Mouse (Mus musculus) midbrain, embryonic 10.5 days (tissue): Measurements from ENCODE around the gene Rab28. TPM values are rescaled to one million over a fixed set of nuclear protein-coding genes. Genes with fewer than 3 reads are reported as not detected.
"Not testable (repeated sequence)": the region's sequence is repeated elsewhere in the genome, so short reads cannot be mapped to it uniquely, and the experiment has no call there.

Experiments used
- DNase-seq: peaks from one replicate; pipeline ENCODE4 v3.0.0-alpha.2; 2017; ENCODE audit warnings: low spot score
- H3K27ac ChIP-seq: fragments of 300-500 bp; sonication (generic); replicated peaks from 2 replicates; pipeline ENCODE4 v1.5.1; 2016; ENCODE audit warnings: mild to moderate bottlenecking
- H3K27me3 ChIP-seq: fragments of 300-500 bp; sonication (generic); 2 replicates; pipeline ENCODE4 v1.6.1; 2016; ENCODE audit warnings: low read depth, mild to moderate bottlenecking; ENCODE audit not compliant: poor library complexity, severe bottlenecking
- H3K36me3 ChIP-seq: fragments of 300-500 bp; sonication (generic); 2 replicates; pipeline ENCODE4 v1.6.1; 2016; ENCODE audit warnings: mild to moderate bottlenecking, moderate library complexity
- H3K4me1 ChIP-seq: fragments of 300-500 bp; sonication (generic); 2 replicates; pipeline ENCODE4 v1.6.1; 2016
- H3K4me3 ChIP-seq: fragments of 300-500 bp; sonication (generic); 2 replicates; pipeline ENCODE4 v1.5.1; 2016; ENCODE audit warnings: mild to moderate bottlenecking, moderate library complexity
- H3K9me3 ChIP-seq: fragments of 300-500 bp; sonication (generic); replicated peaks from 2 replicates; pipeline ENCODE4 v1.6.1; 2016; ENCODE audit warnings: mild to moderate bottlenecking
- WGBS: fragments of 180-500 bp; shearing (Covaris S2); methylation state at CpG from one replicate; pipeline ENCODE4 v1.1.7; 2016; 5-methylcytosine and 5-hydroxymethylcytosine counted together
- polyA plus RNA-seq: library from polyadenylated mRNA; unstranded; fragments of >200 nt; fragmentation: Nextera tagmentation; extraction: Ambion mirVana; gene quantifications from 2 replicates; pipeline ENCODE4 v1.2.1, GENCODE M21; 2016

The Rab28 gene
- polyA plus RNA-seq, 1 experiment from 2014 or later = 78.6 TPM

- no peak for DNase-seq
- no peak overlapping the region for H3K27ac ChIP-seq
- H3K4me3 ChIP-seq = no peak overlapping the region
- no peaks in the 10 kb centered on the region for H3K36me3 ChIP-seq
- no peaks in the 10 kb centered on the region for H3K27me3 ChIP-seq
- H3K4me1 ChIP-seq = no peaks in the 10 kb centered on the region
- 66% methylated on average over 6 of the region's 6 CpGs for WGBS
- H3K9me3 ChIP-seq = no peaks in the 10 kb centered on the region
These were observed 17.6 kb upstream of the Rab28 start for GRCm38 (mm10) chr5:41725573-41725972.

- Histone ChIP-seq H3K27me3 (no peaks in the 10 kb centered on the region), H3K27ac (peak overlapping the region; percentile 97), H3K4me3 (peak overlapping the region; percentile 94), H3K36me3 (no peaks in the 10 kb centered on the region), H3K4me1 (peaks cover 26% of the 10 kb centered on the region), H3K9me3 (no peaks in the 10 kb centered on the region)
- DNase-seq = no peak
- under 1% methylated on average over 63 of the region's 63 CpGs for WGBS
These were observed 592 bp downstream of the Rab28 start for GRCm38 (mm10) chr5:41707115-41708015.

DNA sequence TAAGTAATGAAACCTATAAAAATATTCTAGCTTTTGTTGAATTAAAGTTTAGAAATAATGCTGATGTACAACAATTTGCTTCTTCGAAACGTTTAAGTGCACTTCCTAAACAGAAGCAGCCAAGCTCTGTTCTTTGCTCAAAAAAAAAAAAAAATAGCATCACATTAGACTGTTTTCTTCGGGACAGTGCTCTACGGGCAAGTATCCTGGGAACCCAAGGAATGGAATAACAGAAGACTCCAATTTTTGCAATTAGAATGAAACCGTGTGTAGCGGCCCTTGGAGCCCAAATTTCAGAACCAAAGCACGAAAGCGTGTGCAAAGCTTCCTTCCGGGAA lies 1.2 kb downstream of the Rab28 start:
- 5% methylated on average over 9 of the region's 9 CpGs for WGBS

DNA sequence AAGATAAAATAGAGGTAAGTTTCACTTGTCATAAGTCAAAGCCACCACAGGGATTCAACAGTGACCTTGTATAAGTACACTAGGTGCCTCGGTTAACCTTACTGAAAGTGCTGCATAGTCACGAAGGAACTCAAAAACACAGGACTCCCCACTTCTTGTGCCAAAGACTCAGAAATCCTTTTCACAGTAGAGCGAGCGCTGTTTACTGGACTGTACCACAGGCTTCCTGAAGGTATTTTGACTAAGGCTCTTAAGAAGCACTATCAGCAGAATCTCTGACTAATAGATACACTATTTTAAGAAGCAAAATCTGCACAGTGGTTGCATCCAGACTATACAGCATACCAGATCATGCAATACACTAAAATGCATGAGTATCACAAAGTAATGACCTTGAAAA lies 6.9 kb downstream of the Rab28 start:
- not testable (repeated sequence) for DNase-seq, H3K4me3 ChIP-seq, H3K9me3 ChIP-seq, H3K27me3 ChIP-seq, H3K36me3 ChIP-seq, H3K27ac ChIP-seq
- peaks cover 11% of the 10 kb centered on the region; the same call in 1 of the 2 replicates for H3K4me1 ChIP-seq
- WGBS = 85% methylated on average over 4 of the region's 4 CpGs

More for the DNA sequence above, 1.2 kb downstream of the Rab28 start:
- Histone ChIP-seq H3K27me3 (no peaks in the 10 kb centered on the region), H3K4me3 (peak overlapping the region; percentile 94), H3K27ac (peak overlapping the region; percentile 97), H3K9me3 (no peaks in the 10 kb centered on the region), H3K4me1 (peaks cover 26% of the 10 kb centered on the region), H3K36me3 (no peaks in the 10 kb centered on the region)
- no peak for DNase-seq

GRCm38 (mm10) chr5:41697958-41698357 lies 10.0 kb downstream of the Rab28 start:
- no peak for DNase-seq
- no peaks in the 10 kb centered on the region for H3K27me3 ChIP-seq
- no peaks in the 10 kb centered on the region for H3K36me3 ChIP-seq
- H3K9me3 ChIP-seq = no peaks in the 10 kb centered on the region
- no peak overlapping the region for H3K27ac ChIP-seq
- H3K4me3 ChIP-seq = no peak overlapping the region
- H3K4me1 ChIP-seq = no peaks in the 10 kb centered on the region

- Histone ChIP-seq H3K4me3 (no peak overlapping the region), H3K9me3 (no peaks in the 10 kb centered on the region), H3K4me1 (no peaks in the 10 kb centered on the region), H3K36me3 (peaks cover 8% of the 10 kb centered on the region), H3K27ac (no peak overlapping the region), H3K27me3 (no peaks in the 10 kb centered on the region)
- no peak for DNase-seq
These were observed 22.9 kb downstream of the Rab28 start for GRCm38 (mm10) chr5:41685016-41685415.

DNA sequence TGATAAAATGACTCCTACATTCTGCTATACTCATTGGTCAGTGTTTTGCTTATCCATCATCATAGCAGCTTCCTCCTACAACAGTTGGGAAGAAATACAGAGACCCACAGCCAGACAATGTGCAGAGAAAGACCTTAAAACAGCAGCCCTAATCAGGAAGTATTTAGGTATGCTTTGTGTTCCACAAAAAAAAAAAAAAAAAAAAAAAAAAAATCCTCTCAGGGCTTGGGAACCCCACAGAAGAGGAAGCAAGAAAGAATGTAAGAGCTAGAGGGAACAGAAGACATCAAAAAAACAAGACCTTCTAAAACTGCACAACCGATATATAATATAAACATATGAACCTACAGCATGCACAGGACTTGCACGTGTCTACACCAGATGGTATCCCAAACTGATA lies 24.0 kb downstream of the Rab28 start:
- DNase-seq = no peak
- Histone ChIP-seq H3K27me3 (no peaks in the 10 kb centered on the region), H3K27ac (no peak overlapping the region), H3K4me1 (no peaks in the 10 kb centered on the region), H3K4me3 (no peak overlapping the region), H3K9me3 (no peaks in the 10 kb centered on the region), H3K36me3 (peaks cover 8% of the 10 kb centered on the region)
- 97% methylated on average over 2 of the region's 2 CpGs for WGBS

DNA sequence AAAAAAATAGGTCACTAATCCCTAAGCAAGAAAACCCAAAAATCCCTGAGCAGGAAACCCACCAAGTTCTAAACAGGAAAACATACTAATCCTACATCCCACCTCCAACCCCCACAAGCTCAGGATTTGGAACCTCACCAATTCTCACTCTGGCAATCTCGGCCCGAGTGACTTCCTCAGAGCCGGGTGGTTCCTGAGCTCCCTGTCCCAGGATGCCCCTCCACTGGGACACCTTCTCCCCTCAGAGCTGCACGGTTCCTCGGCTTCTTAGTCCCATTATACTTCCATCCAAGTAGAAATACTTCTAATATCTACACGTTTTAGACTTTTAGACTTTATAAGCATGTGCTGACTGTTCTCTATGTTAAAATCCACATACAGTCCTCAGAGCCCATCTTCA lies 41.9 kb downstream of the Rab28 start:
- WGBS = 83% methylated on average over 6 of the region's 6 CpGs
- Histone ChIP-seq H3K4me3 (no peak overlapping the region), H3K27me3 (no peaks in the 10 kb centered on the region), H3K9me3 (no peaks in the 10 kb centered on the region), H3K4me1 (no peaks in the 10 kb centered on the region), H3K27ac (no peak overlapping the region), H3K36me3 (no peaks in the 10 kb centered on the region)
- DNase-seq = no peak

DNA sequence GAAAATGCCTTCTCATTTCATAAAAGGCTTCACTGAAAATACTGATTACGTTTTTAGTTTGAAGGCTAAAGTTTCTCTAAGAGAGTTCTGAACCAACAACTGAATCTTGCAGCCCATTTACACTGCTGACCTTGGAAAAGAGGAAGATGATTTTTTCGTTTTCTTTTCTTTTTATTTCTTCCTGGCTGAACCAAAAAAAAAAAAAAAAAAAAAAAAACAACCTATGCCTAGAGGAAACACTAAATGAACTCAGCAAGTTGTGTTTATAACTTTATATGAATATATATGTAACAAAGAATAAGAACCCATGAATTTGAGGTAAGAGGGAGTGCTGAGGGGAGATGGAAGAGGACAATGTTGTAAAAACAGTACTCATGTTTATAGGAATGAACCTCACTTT lies 71.2 kb downstream of the Rab28 start:
- Histone ChIP-seq H3K4me1 (no peaks in the 10 kb centered on the region), H3K27me3 (no peaks in the 10 kb centered on the region), H3K36me3 (0 out of 2 replicates have a peak, but pooled peaks cover 2% of the 10 kb centered on the region), H3K27ac (no peak overlapping the region), H3K9me3 (no peaks in the 10 kb centered on the region), H3K4me3 (no peak overlapping the region)
- DNase-seq = no peak
- 83% methylated on average over 2 of the region's 2 CpGs for WGBS

- Histone ChIP-seq H3K9me3 (no peaks in the 10 kb centered on the region), H3K27ac (no peak overlapping the region), H3K4me3 (no peak overlapping the region), H3K36me3 (0 out of 2 replicates have a peak, but pooled peaks cover 3% of the 10 kb centered on the region), H3K27me3 (no peaks in the 10 kb centered on the region), H3K4me1 (no peaks in the 10 kb centered on the region)
- no peak for DNase-seq
- WGBS = 94% methylated on average over 7 of the region's 7 CpGs
These were observed 80.5 kb downstream of the Rab28 start for GRCm38 (mm10) chr5:41627224-41628144.

GRCm38 (mm10) chr5:41625544-41625943 lies 82.4 kb downstream of the Rab28 start:
- no peak overlapping the region for H3K27ac ChIP-seq
- no peaks in the 10 kb centered on the region for H3K9me3 ChIP-seq
- H3K4me3 ChIP-seq = no peak overlapping the region
- DNase-seq = no peak
- WGBS = 79% methylated on average over 7 of the region's 7 CpGs
- no peaks in the 10 kb centered on the region for H3K27me3 ChIP-seq
- no peaks in the 10 kb centered on the region for H3K36me3 ChIP-seq
- no peaks in the 10 kb centered on the region for H3K4me1 ChIP-seq

GRCm38 (mm10) chr5:41621748-41622147 lies 86.2 kb downstream of the Rab28 start:
- H3K4me3 ChIP-seq = no peak overlapping the region
- H3K4me1 ChIP-seq = no peaks in the 10 kb centered on the region
- no peaks in the 10 kb centered on the region for H3K9me3 ChIP-seq
- no peaks in the 10 kb centered on the region for H3K27me3 ChIP-seq
- 90% methylated on average over 3 of the region's 3 CpGs for WGBS
- H3K27ac ChIP-seq = no peak overlapping the region
- no peak for DNase-seq
- no peaks in the 10 kb centered on the region for H3K36me3 ChIP-seq

DNA sequence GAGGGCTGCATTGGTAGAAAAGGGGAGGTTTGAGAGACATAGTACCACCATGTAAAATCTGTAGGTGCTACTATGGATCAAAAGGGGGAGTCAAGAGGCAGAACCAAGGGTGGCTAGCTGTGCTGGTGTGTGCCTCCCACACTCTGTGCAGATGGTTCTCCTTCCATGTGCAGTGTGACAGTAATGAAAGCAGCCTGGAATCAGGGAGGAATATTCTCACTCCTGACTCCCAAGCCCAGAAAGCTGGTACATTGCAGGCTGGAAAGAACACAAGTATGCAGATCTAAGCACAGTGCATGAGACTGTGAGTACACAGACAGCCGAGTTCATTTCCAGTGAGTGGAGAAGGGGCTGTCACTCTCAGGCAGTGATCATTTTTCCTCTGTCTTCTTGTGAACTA lies 89.0 kb downstream of the Rab28 start:
- 95% methylated on average over 1 of the region's 1 CpGs for WGBS

More for the DNA sequence above, 89.0 kb downstream of the Rab28 start:
- Histone ChIP-seq H3K27me3 (no peaks in the 10 kb centered on the region), H3K27ac (no peak overlapping the region), H3K9me3 (no peaks in the 10 kb centered on the region), H3K36me3 (no peaks in the 10 kb centered on the region), H3K4me3 (no peak overlapping the region), H3K4me1 (no peaks in the 10 kb centered on the region)
- DNase-seq = no peak
